Mouse (Mus musculus): Measurements from ENCODE around the gene Arf6. TPM values are rescaled to one million over a fixed set of nuclear protein-coding genes. Genes with fewer than 3 reads are reported as not detected.
A peak's percentile ranks its signal among the peaks of the same experiment; 100 is the strongest.
"Not testable (repeated sequence)": the region's sequence is repeated elsewhere in the genome, so short reads cannot be mapped to it uniquely, and the experiment has no call there.

Gene Arf6
- polyA plus RNA-seq, 1 experiment from 2014 or later, result 49.9 TPM

DNA sequence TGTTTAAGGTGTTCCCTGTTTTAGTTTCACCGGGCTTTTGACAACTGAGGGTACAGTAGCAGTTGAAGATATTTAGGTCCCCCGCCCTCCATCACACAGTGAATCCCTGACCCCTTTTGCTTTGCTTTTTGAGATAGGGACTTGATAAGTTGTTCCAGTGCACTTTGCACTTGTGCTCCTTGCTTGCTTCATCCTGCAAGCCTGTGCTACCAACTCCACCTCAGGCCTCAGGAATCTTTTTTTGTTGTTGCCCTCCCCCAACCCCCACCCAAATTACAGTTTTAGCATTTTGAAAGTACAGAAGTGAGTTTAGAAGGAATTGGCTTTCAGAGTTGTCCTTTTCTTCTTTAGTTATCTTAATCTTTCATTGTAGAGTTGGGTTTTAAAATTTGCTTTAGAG, 4.2 kb downstream of the Arf6 start:
- Histone ChIP-seq H3K4me1 (ENCODE audit: control insufficient read depth in 2 of 2, insufficient read depth in 2 of 2, low read length in 2 of 2) (peaks cover 4 to 33% of the 10 kb centered on the region in 2 experiments), H3K27me3 (ENCODE audit: control insufficient read depth, insufficient read depth, low read length) (no peaks in the 10 kb centered on the region), H3K4me2 (ENCODE audit: low read length) (0 out of 2 replicates have a peak overlapping the region, but pooled peaks have one; percentile 31), H3K9ac (ENCODE audit: low read length) (no peak overlapping the region), H3K9me3 (ENCODE audit: control insufficient read depth, low read length) (no peaks in the 10 kb centered on the region), H3K27ac (replicated peaks in 1 of 2; ENCODE audit: control insufficient read depth in 1 of 2, insufficient read depth in 1 of 2, low read depth in 2 of 2, low read length in 2 of 2) (no peak overlapping the region), H3K4me3 (ENCODE audit: control insufficient read depth in 1 of 2, insufficient read depth in 1 of 2, low read depth in 1 of 2, low read length in 2 of 2) (no peak overlapping the region), H3K36me3 (ENCODE audit: control insufficient read depth, insufficient read depth, low read length) (peaks cover 26% of the 10 kb centered on the region)
- WGBS, result 59% methylated on average over 2 of the region's 2 CpGs
- no peak for ATAC-seq (ENCODE audit: insufficient number of reproducible peaks, insufficient read depth, low FRiP score, low read depth)

DNA sequence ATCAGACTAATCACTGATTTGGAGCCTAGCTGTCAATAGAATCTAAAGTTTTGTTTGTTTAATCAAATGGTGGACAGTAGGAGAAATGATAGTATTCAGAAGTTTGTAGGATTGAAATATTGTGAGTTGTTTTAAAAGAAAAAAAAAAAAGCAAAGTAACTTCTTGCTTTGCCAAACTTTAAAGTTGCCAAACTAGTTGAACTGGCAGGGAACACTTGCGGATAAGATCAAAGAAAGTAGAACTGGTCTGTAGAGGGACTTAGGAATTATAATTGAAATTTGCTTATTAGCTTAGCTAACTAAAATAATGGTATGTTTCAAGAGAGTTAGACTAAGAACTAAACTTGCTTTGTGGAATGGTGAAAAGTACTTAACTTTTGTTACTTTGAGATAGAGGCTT, 5.2 kb downstream of the Arf6 start:
- no peak overlapping the region for H3K4me3 ChIP-seq (ENCODE audit: control insufficient read depth in 1 of 2, insufficient read depth in 1 of 2, low read depth in 1 of 2, low read length in 2 of 2)
- peaks cover 26% of the 10 kb centered on the region for H3K36me3 ChIP-seq (ENCODE audit: control insufficient read depth, insufficient read depth, low read length)
- H3K4me2 ChIP-seq (ENCODE audit: low read length), result no peak overlapping the region
- no peak overlapping the region for H3K27ac ChIP-seq (replicated peaks in 1 of 2; ENCODE audit: control insufficient read depth in 1 of 2, insufficient read depth in 1 of 2, low read depth in 2 of 2, low read length in 2 of 2)
- no peak for ATAC-seq (ENCODE audit: insufficient number of reproducible peaks, insufficient read depth, low FRiP score, low read depth)
- no peaks in the 10 kb centered on the region for H3K27me3 ChIP-seq (ENCODE audit: control insufficient read depth, insufficient read depth, low read length)
- no peaks in the 10 kb centered on the region for H3K9me3 ChIP-seq (ENCODE audit: control insufficient read depth, low read length)
- 92% methylated on average over 1 of the region's 1 CpGs for whole genome bisulfite sequencing
- H3K4me1 ChIP-seq (ENCODE audit: control insufficient read depth in 2 of 2, insufficient read depth in 2 of 2, low read length in 2 of 2), result peaks cover 4 to 33% of the 10 kb centered on the region in 2 experiments
- H3K9ac ChIP-seq (ENCODE audit: low read length), result no peak overlapping the region

DNA sequence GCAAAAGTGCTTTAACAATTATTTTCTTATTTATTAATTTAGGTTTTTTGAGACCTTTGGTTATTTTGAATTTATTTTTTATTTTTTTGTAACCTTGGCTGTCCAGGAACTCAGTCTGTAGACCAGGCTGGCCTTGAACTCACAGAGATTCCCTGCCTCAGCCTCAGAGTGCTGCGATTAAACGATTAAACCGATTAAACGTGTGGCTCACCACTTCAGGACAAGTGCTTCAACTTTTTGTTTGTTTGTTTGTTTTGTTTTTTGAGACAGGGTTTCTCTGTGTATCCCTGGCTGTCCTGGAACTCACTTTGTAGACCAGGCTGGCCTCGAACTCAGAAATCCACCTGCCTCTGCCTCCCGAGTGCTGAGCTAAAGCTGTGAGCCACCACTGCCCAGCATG, 5.7 kb downstream of the Arf6 start:
- H3K27me3 ChIP-seq (ENCODE audit: control insufficient read depth, insufficient read depth, low read length); H3K4me2 ChIP-seq (ENCODE audit: low read length); H3K4me3 ChIP-seq (ENCODE audit: control insufficient read depth in 1 of 2, insufficient read depth in 1 of 2, low read depth in 1 of 2, low read length in 2 of 2); H3K27ac ChIP-seq (replicated peaks in 1 of 2; ENCODE audit: control insufficient read depth in 1 of 2, insufficient read depth in 1 of 2, low read depth in 2 of 2, low read length in 2 of 2); H3K9ac ChIP-seq (ENCODE audit: low read length); ATAC-seq (ENCODE audit: insufficient number of reproducible peaks, insufficient read depth, low FRiP score, low read depth); H3K9me3 ChIP-seq (ENCODE audit: control insufficient read depth, low read length): not testable (repeated sequence)
- Histone ChIP-seq H3K4me1 (ENCODE audit: control insufficient read depth in 2 of 2, insufficient read depth in 2 of 2, low read length in 2 of 2) (peaks cover 4 to 36% of the 10 kb centered on the region in 2 experiments), H3K36me3 (ENCODE audit: control insufficient read depth, insufficient read depth, low read length) (peaks cover 26% of the 10 kb centered on the region)
- 93% methylated on average over 6 of the region's 6 CpGs for WGBS

DNA sequence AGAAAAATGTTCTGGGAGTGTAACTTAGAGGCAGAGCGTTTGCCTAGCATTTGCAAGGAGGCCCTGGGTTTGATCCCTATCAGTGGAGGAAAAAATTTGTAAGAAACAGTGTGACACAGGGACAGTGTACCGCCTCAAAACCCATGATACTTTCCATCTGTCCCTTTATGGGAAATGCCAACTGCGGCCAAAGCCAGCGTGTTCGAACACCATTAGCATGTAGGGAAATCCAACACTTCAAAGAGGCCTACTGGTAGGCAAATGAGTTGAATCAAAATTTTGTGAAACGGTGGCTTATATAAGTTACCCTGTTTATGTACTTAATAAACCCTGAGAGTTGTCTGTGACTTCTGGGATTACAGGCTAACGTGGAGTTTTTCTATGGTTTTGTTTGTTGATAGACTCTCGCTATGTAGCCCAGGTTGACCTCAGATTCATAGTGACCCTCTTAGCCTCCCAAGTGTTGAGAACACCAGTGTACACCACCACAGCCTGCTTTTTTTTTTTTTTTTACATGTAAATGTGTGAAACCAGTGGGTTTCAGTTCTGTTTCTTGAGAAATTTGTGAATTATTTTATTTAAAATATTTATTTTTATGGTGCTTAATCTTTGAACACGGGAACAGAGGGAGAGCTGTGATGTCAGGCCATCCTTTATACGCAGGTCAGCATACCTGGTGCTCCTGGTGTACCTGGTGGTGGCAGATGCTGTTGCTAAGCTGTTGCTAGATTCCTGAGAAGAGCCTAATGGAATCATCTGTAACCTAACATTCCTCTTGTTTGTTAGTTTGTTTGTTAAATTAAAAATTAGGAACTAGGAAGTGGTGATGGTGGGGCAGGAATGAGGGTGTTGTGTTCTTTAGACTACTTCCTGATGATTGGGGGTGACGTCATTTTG, 6.9 kb downstream of the Arf6 start:
- Histone ChIP-seq H3K27ac (replicated peaks in 1 of 2; ENCODE audit: control insufficient read depth in 1 of 2, insufficient read depth in 1 of 2, low read depth in 2 of 2, low read length in 2 of 2) (peak overlapping the region; percentile 55 to 59; a peak in 3 of 4 replicates), H3K27me3 (ENCODE audit: control insufficient read depth, insufficient read depth, low read length) (no peaks in the 10 kb centered on the region), H3K9me3 (ENCODE audit: control insufficient read depth, low read length) (no peaks in the 10 kb centered on the region), H3K36me3 (ENCODE audit: control insufficient read depth, insufficient read depth, low read length) (peaks cover 16% of the 10 kb centered on the region), H3K9ac (ENCODE audit: low read length) (no peak overlapping the region), H3K4me3 (ENCODE audit: control insufficient read depth in 1 of 2, insufficient read depth in 1 of 2, low read depth in 1 of 2, low read length in 2 of 2) (no peak overlapping the region), H3K4me2 (ENCODE audit: low read length) (peak overlapping the region; percentile 16; the same call in 1 of the 2 replicates), H3K4me1 (ENCODE audit: control insufficient read depth in 2 of 2, insufficient read depth in 2 of 2, low read length in 2 of 2) (peaks cover 5 to 38% of the 10 kb centered on the region in 2 experiments)
- ATAC-seq (ENCODE audit: insufficient number of reproducible peaks, insufficient read depth, low FRiP score, low read depth), result no peak
- WGBS, result 77% methylated on average over 11 of the region's 11 CpGs

DNA sequence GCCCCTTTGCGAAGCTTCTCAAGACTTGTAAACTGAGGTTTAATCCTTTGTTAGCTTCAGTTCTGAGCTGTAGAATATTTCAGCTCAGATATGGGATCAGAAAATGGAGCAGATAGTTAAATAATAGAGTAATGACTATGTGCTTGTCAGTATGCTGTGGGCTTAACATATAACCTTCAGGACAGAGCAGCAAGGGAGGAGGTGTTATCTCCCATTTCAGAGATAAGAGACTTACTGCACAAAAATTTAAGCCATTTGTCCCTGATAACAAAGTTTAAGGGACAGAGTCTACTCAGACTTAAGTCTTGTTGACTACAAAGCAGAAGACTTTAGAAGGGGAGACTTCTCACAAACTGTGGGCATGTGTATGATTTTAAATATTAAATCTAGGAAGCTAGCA, 10.9 kb downstream of the Arf6 start:
- no peak for ATAC-seq (ENCODE audit: insufficient number of reproducible peaks, insufficient read depth, low FRiP score, low read depth)
- Histone ChIP-seq H3K4me2 (ENCODE audit: low read length) (no peak overlapping the region), H3K4me1 (ENCODE audit: control insufficient read depth in 2 of 2, insufficient read depth in 2 of 2, low read length in 2 of 2) (peaks cover 4 to 17% of the 10 kb centered on the region in 2 experiments), H3K9ac (ENCODE audit: low read length) (no peak overlapping the region), H3K27ac (replicated peaks in 1 of 2; ENCODE audit: control insufficient read depth in 1 of 2, insufficient read depth in 1 of 2, low read depth in 2 of 2, low read length in 2 of 2) (no peak overlapping the region), H3K4me3 (ENCODE audit: control insufficient read depth in 1 of 2, insufficient read depth in 1 of 2, low read depth in 1 of 2, low read length in 2 of 2) (no peak overlapping the region), H3K36me3 (ENCODE audit: control insufficient read depth, insufficient read depth, low read length) (peaks cover 3% of the 10 kb centered on the region; the same call in 1 of the 2 replicates), H3K9me3 (ENCODE audit: control insufficient read depth, low read length) (no peaks in the 10 kb centered on the region), H3K27me3 (ENCODE audit: control insufficient read depth, insufficient read depth, low read length) (no peaks in the 10 kb centered on the region)
- 70% methylated on average over 1 of the region's 1 CpGs for WGBS

DNA sequence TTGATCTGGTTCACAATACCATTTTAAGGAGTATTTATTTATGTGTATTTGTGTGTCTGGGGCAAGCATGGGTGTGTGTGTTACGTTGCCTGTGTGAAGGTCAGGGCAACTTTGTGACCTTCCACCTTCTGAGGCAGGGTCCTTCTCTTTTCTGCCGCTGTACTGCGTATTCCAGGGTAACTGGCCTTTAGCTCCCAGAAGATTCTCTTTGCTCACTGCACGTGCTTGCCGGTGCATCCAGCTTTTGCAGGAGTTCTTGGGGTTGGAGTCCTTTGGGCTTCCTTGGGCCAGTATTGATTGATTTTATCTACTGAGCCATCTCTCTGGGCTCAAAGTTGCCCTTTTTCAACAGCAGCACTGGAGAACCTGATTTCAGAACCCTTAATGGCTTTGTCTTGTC, 12.7 kb downstream of the Arf6 start:
- Histone ChIP-seq H3K4me1 (ENCODE audit: control insufficient read depth in 2 of 2, insufficient read depth in 2 of 2, low read length in 2 of 2) (peaks cover 2 to 7% of the 10 kb centered on the region in 2 experiments; a peak in 3 of 4 replicates), H3K9ac (ENCODE audit: low read length) (no peak overlapping the region), H3K36me3 (ENCODE audit: control insufficient read depth, insufficient read depth, low read length) (no peaks in the 10 kb centered on the region), H3K27ac (replicated peaks in 1 of 2; ENCODE audit: control insufficient read depth in 1 of 2, insufficient read depth in 1 of 2, low read depth in 2 of 2, low read length in 2 of 2) (no peak overlapping the region), H3K4me2 (ENCODE audit: low read length) (no peak overlapping the region), H3K27me3 (ENCODE audit: control insufficient read depth, insufficient read depth, low read length) (no peaks in the 10 kb centered on the region), H3K9me3 (ENCODE audit: control insufficient read depth, low read length) (no peaks in the 10 kb centered on the region), H3K4me3 (ENCODE audit: control insufficient read depth in 1 of 2, insufficient read depth in 1 of 2, low read depth in 1 of 2, low read length in 2 of 2) (no peak overlapping the region)
- 93% methylated on average over 5 of the region's 5 CpGs for WGBS
- no peak for ATAC-seq (ENCODE audit: insufficient number of reproducible peaks, insufficient read depth, low FRiP score, low read depth)

DNA sequence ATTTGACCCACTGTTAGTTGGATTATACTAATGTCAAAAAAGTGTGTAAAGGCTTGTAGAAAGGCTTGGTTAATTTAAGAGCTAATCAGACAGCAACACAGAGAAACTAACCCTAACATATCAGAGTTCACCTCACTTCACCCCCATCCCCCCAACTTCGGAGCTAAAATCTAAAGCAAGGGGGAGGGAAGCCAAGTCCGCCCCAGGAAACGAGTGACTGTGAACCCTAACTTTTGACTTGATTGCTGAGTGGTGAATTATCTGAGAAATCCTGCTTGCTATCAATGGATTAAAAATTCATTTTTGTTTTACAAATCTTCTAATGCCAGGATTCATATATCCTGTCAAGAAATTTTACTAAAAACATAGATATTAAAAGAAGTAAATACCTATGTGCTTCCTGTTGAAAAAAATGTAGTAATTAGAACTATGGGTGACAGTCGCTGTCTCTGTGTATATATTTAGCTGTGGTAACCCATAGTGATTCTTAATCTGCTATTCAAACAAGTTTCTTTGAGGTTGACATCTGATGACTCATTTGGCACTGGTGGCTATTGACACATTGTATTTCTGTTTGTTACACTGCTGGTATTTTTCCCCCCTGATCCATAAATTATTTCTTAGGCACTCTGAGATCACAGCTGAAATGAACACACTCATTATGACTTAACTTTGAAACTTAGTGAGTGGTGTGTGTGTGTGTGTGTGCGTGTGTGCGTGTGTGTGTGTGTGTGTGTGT, 13.8 kb downstream of the Arf6 start:
- Histone ChIP-seq H3K4me3 (ENCODE audit: control insufficient read depth in 1 of 2, insufficient read depth in 1 of 2, low read depth in 1 of 2, low read length in 2 of 2) (no peak overlapping the region), H3K27ac (replicated peaks in 1 of 2; ENCODE audit: control insufficient read depth in 1 of 2, insufficient read depth in 1 of 2, low read depth in 2 of 2, low read length in 2 of 2) (no peak overlapping the region), H3K36me3 (ENCODE audit: control insufficient read depth, insufficient read depth, low read length) (no peaks in the 10 kb centered on the region), H3K4me2 (ENCODE audit: low read length) (no peak overlapping the region), H3K9me3 (ENCODE audit: control insufficient read depth, low read length) (no peaks in the 10 kb centered on the region), H3K9ac (ENCODE audit: low read length) (no peak overlapping the region), H3K27me3 (ENCODE audit: control insufficient read depth, insufficient read depth, low read length) (no peaks in the 10 kb centered on the region), H3K4me1 (ENCODE audit: control insufficient read depth in 2 of 2, insufficient read depth in 2 of 2, low read length in 2 of 2) (peaks cover 2 to 7% of the 10 kb centered on the region in 2 experiments; a peak in 3 of 4 replicates)
- WGBS, result 69% methylated on average over 6 of the region's 6 CpGs
- ATAC-seq (ENCODE audit: insufficient number of reproducible peaks, insufficient read depth, low FRiP score, low read depth), result no peak

Data from heart, embryonic 14.5 days (tissue).